Mouse (Mus musculus): ENCODE results near the gene Rsph3a.

DNA sequence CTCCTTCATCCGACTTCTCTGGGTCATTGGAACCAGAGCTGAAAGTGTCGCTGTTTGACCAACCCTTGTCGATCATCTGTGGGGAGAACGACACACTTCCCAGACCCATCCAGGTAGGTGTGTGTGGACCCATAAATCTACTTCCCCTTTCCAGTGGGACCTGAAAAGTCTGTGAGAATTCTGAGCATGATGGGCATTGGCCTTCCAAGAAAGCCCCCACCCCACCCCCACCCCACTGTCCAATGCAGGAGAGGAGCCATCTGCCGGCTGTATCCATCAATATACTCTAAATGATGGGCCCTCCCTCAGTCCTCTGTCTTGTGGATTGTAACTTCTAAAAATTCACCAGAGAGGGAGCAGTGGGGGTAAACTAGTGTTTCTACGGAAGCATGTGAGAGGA is 16.8 kb upstream of the Rsph3a start:
- no peak for TF ChIP-seq CTCF (IDR thresholded peaks at IDR 0.05; ENCODE audit: borderline replicate concordance, insufficient read depth, low read length)
- no peak for TF ChIP-seq POLR2A (IDR thresholded peaks at IDR 0.05; ENCODE audit: low read depth, low read length)

Measured in embryonic fibroblast, embryonic 13.5 days (primary cell).